Mouse (Mus musculus) gastrocnemius, postnatal 14 days (tissue): ENCODE results near the gene Cyyr1. TPM values are rescaled to one million over a fixed set of nuclear protein-coding genes. Genes with fewer than 3 reads are reported as not detected.
"Not testable (repeated sequence)": the region's sequence is repeated elsewhere in the genome, so short reads cannot be mapped to it uniquely, and the experiment has no call there.

ENCODE experiments used
- DNase-seq: peaks from one replicate; pipeline ENCODE4 v3.0.0; 2021; ENCODE audit warnings: mixed read lengths
- intact Hi-C: fragments of 180-260 bp; cut with DNase I; formaldehyde crosslinking; loops from one replicate; pipeline ENCODE4 v1.15.1; 2025; ENCODE audit warnings: low total_unique reads
- long read RNA-seq, 2 experiments: library from polyadenylated mRNA; stranded (forward); transcript quantifications; one replicate each; pipeline ENCODE4 v2.0.0; 2021
- total RNA-seq, 2 experiments: library from RNA; stranded (reverse); gene quantifications; 2 replicates each; pipeline ENCODE4 v1.2.3; 2021

Cyyr1 gene
- 10 to 100 TPM in 1 of 2 experiments, 1 to 10 TPM in 1; 9.7 to 12.7 TPM for total RNA-seq
- long read RNA-seq, experiment 1, full-length matches to known transcripts = 1 of 3 reads
- long read RNA-seq, experiment 1, partial matches to known transcripts = 0 of 3 reads
- long read RNA-seq, experiment 1, other reads (novel, unspliced or antisense) = 2 of 3 reads
- long read RNA-seq, experiment 2, partial matches to known transcripts = 0 of 2 reads
- long read RNA-seq, experiment 2, other reads (novel, unspliced or antisense) = 2 of 2 reads

- intact Hi-C loops, DNase-seq: not testable (repeated sequence)
Measured at GRCm38 (mm10) chr16:85553297-85553696, at the start of gene Cyyr1. Gene Cyyr1 (minus strand): TSS chr16:85553397.

DNA sequence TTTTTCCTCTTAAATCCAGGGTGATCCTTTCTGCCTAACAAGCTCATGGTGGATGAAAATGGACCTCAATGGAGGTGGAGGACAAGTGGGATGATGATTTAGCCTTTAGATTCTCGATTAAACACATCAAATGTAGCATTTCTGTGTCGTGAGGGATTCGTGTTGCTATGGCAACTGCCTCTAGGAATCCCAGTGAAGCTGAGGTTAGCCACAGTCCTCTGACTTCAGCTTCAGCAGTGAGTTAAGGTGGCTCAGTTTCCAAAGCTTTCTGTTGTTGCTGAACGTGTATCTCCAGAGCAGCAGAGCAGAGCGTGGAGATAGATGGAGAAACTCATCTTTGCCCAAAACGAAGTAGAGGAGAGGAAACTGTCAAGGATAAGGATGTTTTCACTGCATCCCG is 35.6 kb upstream of the Cyyr1 start:
- intact Hi-C loops = no loop called here

GRCm38 (mm10) chr16:85587573-85588226 is 34.5 kb upstream of the Cyyr1 start:
- DNase-seq = no peak
- intact Hi-C loops = no loop called here

More for the DNA sequence above, 35.6 kb upstream of the Cyyr1 start:
- DNase-seq = no peak

GRCm38 (mm10) chr16:85566474-85566873 is 13.3 kb upstream of the Cyyr1 start:
- intact Hi-C loops = no loop called here
- DNase-seq = no peak

- no peak for DNase-seq
Measured at GRCm38 (mm10) chr16:85553838-85554237, 641 bp upstream of the Cyyr1 start.

DNA sequence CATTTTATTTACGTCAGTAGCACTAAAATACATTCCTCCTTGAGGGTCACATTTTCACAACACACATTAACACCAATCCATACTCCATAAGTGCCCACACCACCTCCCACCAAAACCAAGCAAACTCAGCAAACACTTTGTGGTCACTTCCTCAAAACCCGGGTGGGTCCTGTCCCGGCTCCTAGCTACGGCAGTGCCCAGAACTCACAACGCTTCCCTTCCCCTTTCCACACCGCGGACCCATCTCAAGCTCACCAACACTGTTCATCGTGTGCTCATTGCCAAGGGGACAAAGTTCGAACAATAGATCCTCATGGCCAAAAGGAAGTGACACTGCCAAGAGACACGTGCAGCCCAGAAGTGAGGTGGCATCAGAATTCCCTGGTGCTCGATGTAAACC is 1.2 kb downstream of the Cyyr1 start:
- DNase-seq, intact Hi-C loops: not testable (repeated sequence)

More at GRCm38 (mm10) chr16:85553838-85554237, 641 bp upstream of the Cyyr1 start:
- intact Hi-C loops = no loop called here

GRCm38 (mm10) chr16:85549971-85550567 is 3.1 kb downstream of the Cyyr1 start:
- peak; percentile 9 for DNase-seq
- intact Hi-C loops = no loop called here

DNA sequence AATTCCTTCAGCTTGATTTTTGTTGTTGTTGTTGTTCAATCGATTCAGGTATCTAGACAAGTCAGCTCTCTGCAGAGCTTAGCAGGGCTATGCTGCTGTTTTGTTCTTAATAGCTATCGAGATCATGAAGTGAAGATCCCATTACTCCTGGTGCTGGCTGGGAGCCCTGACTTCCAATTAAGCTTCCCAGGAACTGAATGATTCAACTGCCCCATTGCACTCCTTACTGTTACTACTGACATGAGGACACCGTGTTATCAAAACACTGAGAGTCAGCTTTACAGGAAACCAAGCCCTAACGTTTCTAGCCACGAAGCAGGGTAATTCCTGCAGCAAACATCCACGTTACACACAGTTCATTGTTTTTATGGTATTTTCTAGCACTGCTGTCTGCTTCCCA is 6.7 kb downstream of the Cyyr1 start:
- intact Hi-C loops = no loop called here
- DNase-seq = no peak

- intact Hi-C loops = no loop called here
- no peak for DNase-seq
Measured at GRCm38 (mm10) chr16:85541676-85542273, 11.4 kb downstream of the Cyyr1 start.

DNA sequence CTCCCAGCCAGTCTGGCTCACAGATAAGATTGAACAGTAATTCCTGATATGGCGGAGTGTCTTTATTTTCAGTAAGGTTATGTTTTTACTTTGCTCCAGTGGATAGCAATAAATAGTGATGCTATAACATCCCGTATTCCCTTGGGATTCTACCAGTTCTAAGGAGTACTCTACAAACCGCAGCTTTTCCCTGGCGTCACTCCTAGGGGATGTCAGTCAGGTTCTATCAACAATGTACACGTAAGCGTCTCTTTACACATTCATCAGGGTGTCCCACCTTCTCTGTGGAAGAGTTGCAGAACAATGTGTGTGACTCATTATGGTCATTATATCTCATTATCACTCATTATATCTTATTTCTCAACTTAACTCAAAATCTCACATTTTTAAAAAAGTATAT is 12.2 kb downstream of the Cyyr1 start:
- intact Hi-C loops = no loop called here

GRCm38 (mm10) chr16:85538367-85538766 is 14.8 kb downstream of the Cyyr1 start:
- intact Hi-C loops = no loop called here
- DNase-seq = no peak

More for the DNA sequence above, 12.2 kb downstream of the Cyyr1 start:
- DNase-seq = no peak

- no peak for DNase-seq
- intact Hi-C loops = no loop called here
Measured at GRCm38 (mm10) chr16:85536075-85536474, 17.1 kb downstream of the Cyyr1 start.

DNA sequence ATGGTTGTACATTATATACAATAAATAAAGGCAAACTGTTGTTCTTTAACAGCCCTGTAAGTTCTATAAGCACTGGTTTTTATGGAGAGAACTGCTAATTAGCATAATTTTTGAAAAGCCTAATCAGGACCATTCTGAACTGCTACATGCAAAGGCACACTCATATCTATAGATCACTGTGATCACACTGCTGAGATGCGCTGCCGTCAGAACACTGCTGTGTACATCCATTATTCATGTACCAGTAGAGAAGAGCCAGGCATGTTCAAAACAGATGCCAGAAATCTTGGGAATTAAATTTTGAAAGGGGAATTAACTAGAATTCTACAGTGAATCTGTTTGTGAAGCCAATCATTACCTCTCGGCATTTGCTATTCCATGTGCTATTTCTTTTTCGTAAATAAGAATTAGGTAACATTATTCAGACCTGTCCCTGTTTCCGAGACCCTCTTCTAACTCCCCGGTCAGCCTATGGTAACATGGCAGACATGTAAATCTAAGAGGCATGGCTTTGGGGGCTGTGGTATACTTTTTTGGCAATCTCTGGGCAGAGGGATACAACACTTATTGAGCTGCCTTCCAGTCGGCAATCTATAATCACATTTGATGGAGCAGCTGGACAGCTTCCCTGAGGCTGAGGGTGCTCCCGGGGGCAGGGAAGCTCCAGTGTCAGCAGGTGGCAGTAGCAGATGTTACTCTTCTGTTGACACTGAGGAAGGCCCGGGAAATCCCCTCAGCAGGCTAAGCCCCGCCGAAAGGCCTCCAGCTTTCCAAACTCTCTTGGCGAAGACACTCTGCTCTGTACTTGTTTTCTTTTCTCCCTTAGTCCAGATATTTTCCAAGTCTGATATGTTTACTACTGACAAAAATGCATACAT is 25.2 kb downstream of the Cyyr1 start:
- DNase-seq = peak; percentile 6
- intact Hi-C loops = no loop called here

DNA sequence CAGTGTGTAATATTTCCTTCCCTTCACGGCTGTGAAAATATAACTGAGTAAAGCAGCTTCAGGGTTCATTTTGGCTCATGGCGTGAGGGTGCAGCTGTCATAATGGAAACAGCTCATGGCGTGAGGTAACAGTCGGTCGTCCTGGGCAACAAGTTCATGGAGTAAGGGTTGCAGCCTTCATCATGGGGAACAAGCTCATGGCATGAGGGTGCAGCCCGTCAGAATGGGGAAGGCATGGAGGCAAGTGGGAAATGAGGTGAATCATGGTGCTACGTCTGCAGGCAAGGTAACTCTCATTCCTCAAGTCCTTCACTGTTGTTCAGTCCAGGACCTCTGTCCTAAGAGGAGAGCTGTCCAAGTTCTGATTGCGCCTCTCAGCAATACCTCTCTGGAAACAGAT is 28.6 kb downstream of the Cyyr1 start:
- no peak for DNase-seq
- intact Hi-C loops = no loop called here

GRCm38 (mm10) chr16:85507264-85507663 is 45.9 kb downstream of the Cyyr1 start:
- intact Hi-C loops = no loop called here
- DNase-seq = no peak

DNA sequence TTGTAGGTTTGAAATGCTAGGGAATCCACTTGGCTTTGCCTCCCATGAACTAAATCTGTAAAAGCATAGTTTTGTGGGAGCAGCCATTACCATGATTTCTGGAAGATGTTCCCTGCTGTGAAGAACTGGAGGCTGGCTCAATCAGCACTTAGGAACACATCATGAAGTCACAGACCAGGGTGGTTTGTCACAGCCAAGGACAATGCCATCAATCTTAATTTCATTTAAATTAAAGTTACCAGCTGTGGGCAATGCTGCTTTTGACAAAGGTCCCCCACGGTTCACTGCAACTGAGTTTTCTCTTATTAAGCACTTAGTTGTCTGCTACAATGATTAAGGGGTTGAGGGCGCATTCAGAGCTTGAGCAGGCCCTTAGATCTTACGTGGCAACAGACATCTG is 48.1 kb downstream of the Cyyr1 start:
- intact Hi-C loops = no loop called here
- no peak for DNase-seq

GRCm38 (mm10) chr16:85503416-85503815 is 49.8 kb downstream of the Cyyr1 start:
- intact Hi-C loops = no loop called here
- DNase-seq = no peak

- intact Hi-C loops = no loop called here
- DNase-seq = no peak
Measured at GRCm38 (mm10) chr16:85495837-85496236, 57.4 kb downstream of the Cyyr1 start.

- DNase-seq = no peak
- intact Hi-C loops = no loop called here
Measured at GRCm38 (mm10) chr16:85488105-85488607, 65.0 kb downstream of the Cyyr1 start.
